Mouse (Mus musculus): ENCODE measurements at regions not wholly inside any gene's neighbourhood (a gene's known extent, or its start where the extent isn't known, plus 50 kb on each side); places are given as distances from the start of the nearest gene placed in this dataset.

GRCm38 (mm10) chr16:95902177-95902576, 88.6 kb downstream of the Psmg1 start:
- no peak for ATAC-seq
- Histone ChIP-seq H3K4me1 (ENCODE audit: insufficient read depth, low read length) (no peaks in the 10 kb centered on the region), H3K9me3 (ENCODE audit: low read length) (no peaks in the 10 kb centered on the region), H3K36me3 (ENCODE audit: insufficient read depth, low read length) (no peaks in the 10 kb centered on the region), H3K9ac (replicated peaks; ENCODE audit: low read length) (no peak overlapping the region), H3K27ac (no peak overlapping the region), H3K27me3 (ENCODE audit: insufficient read depth, low read length) (no peaks in the 10 kb centered on the region), H3K4me3 (ENCODE audit: low read length) (no peak overlapping the region), H3K4me2 (ENCODE audit: low read depth, low read length) (no peak overlapping the region)
- DNase-seq (ENCODE audit: low spot score): no peak
- TF ChIP-seq CTCF (IDR thresholded peaks at IDR 0.05; ENCODE audit: low read depth): no peak
- WGBS: 97% methylated on average over 1 of the region's 1 CpGs

DNA sequence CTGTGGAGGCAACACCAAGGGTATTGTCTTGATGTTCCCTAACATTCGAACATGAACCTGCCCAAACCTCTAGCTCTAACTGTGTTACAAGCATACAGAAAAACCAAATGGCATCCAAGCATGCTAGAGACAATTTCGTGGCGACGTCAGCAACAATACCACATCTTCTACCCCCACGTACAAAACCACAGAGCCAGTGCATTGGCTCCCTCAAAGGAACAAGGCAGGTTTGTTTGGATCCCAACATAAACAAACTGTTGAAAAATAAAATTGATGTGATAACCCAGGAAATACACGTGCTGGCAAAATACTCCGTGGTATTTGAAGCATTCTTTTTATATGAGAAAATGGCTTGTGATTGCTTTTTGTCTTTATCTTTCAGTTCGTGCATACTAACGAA, 89.4 kb downstream of the Psmg1 start:
- H3K4me1 ChIP-seq (ENCODE audit: insufficient read depth, low read length): no peaks in the 10 kb centered on the region
- 73% methylated on average over 9 of the region's 9 CpGs for WGBS

DNA sequence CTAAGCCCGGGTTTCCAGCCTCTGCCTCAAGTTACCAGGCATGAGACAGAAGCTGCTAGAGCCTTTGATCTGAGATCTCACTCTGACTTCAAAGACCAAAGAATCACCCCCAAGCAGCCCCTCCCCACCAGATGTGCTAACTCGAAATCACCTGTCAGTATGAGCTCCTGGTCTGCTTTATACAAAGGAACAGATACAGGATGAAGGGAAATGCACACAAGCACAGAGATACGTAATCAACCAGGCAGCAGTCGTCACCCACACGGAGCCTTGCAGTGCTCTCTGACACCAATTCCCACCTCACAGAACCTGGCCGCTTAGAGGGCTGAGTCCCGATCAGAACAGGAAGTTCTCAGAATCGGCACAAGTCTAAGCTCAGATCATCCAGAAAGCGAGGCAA, 90.6 kb downstream of the Psmg1 start:
- no peaks in the 10 kb centered on the region for H3K9me3 ChIP-seq (ENCODE audit: low read length)
- WGBS: 87% methylated on average over 9 of the region's 9 CpGs
- ATAC-seq: no peak
- no peaks in the 10 kb centered on the region for H3K4me1 ChIP-seq (ENCODE audit: insufficient read depth, low read length)
- H3K36me3 ChIP-seq (ENCODE audit: insufficient read depth, low read length): no peaks in the 10 kb centered on the region
- no peak for TF ChIP-seq CTCF (IDR thresholded peaks at IDR 0.05; ENCODE audit: low read depth)
- no peak for DNase-seq (ENCODE audit: low spot score)
- H3K9ac ChIP-seq (replicated peaks; ENCODE audit: low read length): no peak overlapping the region
- H3K27ac ChIP-seq: no peak overlapping the region
- H3K4me2 ChIP-seq (ENCODE audit: low read depth, low read length): no peak overlapping the region
- H3K4me3 ChIP-seq (ENCODE audit: low read length): no peak overlapping the region
- no peaks in the 10 kb centered on the region for H3K27me3 ChIP-seq (ENCODE audit: insufficient read depth, low read length)

More for the DNA sequence above, 89.4 kb downstream of the Psmg1 start:
- Histone ChIP-seq H3K4me3 (ENCODE audit: low read length) (no peak overlapping the region), H3K27me3 (ENCODE audit: insufficient read depth, low read length) (no peaks in the 10 kb centered on the region), H3K36me3 (ENCODE audit: insufficient read depth, low read length) (no peaks in the 10 kb centered on the region), H3K9ac (replicated peaks; ENCODE audit: low read length) (no peak overlapping the region), H3K27ac (no peak overlapping the region), H3K4me2 (ENCODE audit: low read depth, low read length) (no peak overlapping the region), H3K9me3 (ENCODE audit: low read length) (no peaks in the 10 kb centered on the region)
- DNase-seq (ENCODE audit: low spot score) (no peak), ATAC-seq (no peak)
- TF ChIP-seq CTCF (IDR thresholded peaks at IDR 0.05; ENCODE audit: low read depth): no peak

DNA sequence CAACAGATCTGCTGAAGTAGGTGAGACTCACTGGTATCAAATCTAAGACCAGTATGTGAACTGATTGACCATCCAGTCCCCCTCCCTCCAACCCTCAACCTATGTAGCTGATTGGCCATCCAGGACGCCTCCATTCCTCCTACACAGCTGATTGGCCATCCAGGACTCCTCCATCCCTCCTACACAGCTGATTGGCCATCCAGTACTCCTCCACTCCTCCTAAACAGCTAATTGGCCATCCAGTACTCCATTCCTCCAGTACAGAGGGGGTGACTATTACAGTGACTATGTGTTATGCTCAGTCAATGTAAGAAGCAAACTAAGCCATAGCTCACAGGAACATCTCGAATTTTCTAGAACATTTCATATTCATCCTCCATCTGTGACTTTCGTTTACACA, 91.1 kb downstream of the Psmg1 start:
- TF ChIP-seq CTCF (IDR thresholded peaks at IDR 0.05; ENCODE audit: low read depth): no peak
- H3K4me2 ChIP-seq (ENCODE audit: low read depth, low read length): no peak overlapping the region
- no peaks in the 10 kb centered on the region for H3K36me3 ChIP-seq (ENCODE audit: insufficient read depth, low read length)
- no peak overlapping the region for H3K9ac ChIP-seq (replicated peaks; ENCODE audit: low read length)
- no peaks in the 10 kb centered on the region for H3K9me3 ChIP-seq (ENCODE audit: low read length)
- DNase-seq (ENCODE audit: low spot score) (no peak), ATAC-seq (no peak)
- H3K27me3 ChIP-seq (ENCODE audit: insufficient read depth, low read length): no peaks in the 10 kb centered on the region
- no peak overlapping the region for H3K27ac ChIP-seq
- no peaks in the 10 kb centered on the region for H3K4me1 ChIP-seq (ENCODE audit: insufficient read depth, low read length)
- 80% methylated on average over 3 of the region's 3 CpGs for WGBS
- H3K4me3 ChIP-seq (ENCODE audit: low read length): no peak overlapping the region

DNA sequence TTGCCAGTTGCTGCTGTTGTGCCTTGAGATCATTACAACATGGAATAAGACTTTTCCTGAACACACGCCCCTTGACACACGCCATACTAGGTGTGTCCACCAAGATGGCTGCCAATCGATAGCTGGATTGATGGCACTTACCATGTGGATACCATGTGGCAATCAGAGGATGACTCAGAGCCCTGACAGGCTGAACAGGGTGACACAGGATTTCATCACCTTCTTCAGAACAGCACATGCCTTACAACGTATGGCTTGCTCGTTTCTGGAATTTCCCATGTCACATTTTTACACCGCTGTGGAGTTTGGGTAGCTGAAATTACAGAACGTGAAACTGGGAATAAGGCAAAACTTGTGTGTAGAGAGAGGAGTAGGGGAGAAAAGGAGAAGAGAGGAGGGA, 92.9 kb downstream of the Psmg1 start:
- Histone ChIP-seq H3K27ac (no peak overlapping the region), H3K4me1 (ENCODE audit: insufficient read depth, low read length) (no peaks in the 10 kb centered on the region), H3K36me3 (ENCODE audit: insufficient read depth, low read length) (no peaks in the 10 kb centered on the region), H3K4me3 (ENCODE audit: low read length) (no peak overlapping the region), H3K9ac (replicated peaks; ENCODE audit: low read length) (no peak overlapping the region), H3K27me3 (ENCODE audit: insufficient read depth, low read length) (no peaks in the 10 kb centered on the region), H3K4me2 (ENCODE audit: low read depth, low read length) (no peak overlapping the region), H3K9me3 (ENCODE audit: low read length) (no peaks in the 10 kb centered on the region)
- no peak for TF ChIP-seq CTCF (IDR thresholded peaks at IDR 0.05; ENCODE audit: low read depth)
- WGBS: 85% methylated on average over 7 of the region's 7 CpGs
- no peak for DNase-seq (ENCODE audit: low spot score)
- no peak for ATAC-seq

GRCm38 (mm10) chr16:95896126-95896525, 94.6 kb downstream of the Psmg1 start:
- H3K4me3 ChIP-seq (ENCODE audit: low read length): no peak overlapping the region
- 0 out of 2 replicates have a peak, but pooled peaks have one; percentile 3 for TF ChIP-seq CTCF (IDR thresholded peaks at IDR 0.05; ENCODE audit: low read depth)
- WGBS: 74% methylated on average over 6 of the region's 6 CpGs
- H3K9ac ChIP-seq (replicated peaks; ENCODE audit: low read length): no peak overlapping the region
- H3K4me1 ChIP-seq (ENCODE audit: insufficient read depth, low read length): no peaks in the 10 kb centered on the region
- H3K4me2 ChIP-seq (ENCODE audit: low read depth, low read length): no peak overlapping the region
- ATAC-seq (no peak), DNase-seq (ENCODE audit: low spot score) (no peak)
- H3K27ac ChIP-seq: no peak overlapping the region
- H3K36me3 ChIP-seq (ENCODE audit: insufficient read depth, low read length): no peaks in the 10 kb centered on the region
- no peaks in the 10 kb centered on the region for H3K27me3 ChIP-seq (ENCODE audit: insufficient read depth, low read length)
- H3K9me3 ChIP-seq (ENCODE audit: low read length): no peaks in the 10 kb centered on the region

- H3K9ac ChIP-seq (replicated peaks; ENCODE audit: low read length): no peak overlapping the region
- H3K27me3 ChIP-seq (ENCODE audit: insufficient read depth, low read length): no peaks in the 10 kb centered on the region
- no peak overlapping the region for H3K4me3 ChIP-seq (ENCODE audit: low read length)
- H3K36me3 ChIP-seq (ENCODE audit: insufficient read depth, low read length): no peaks in the 10 kb centered on the region
- no peaks in the 10 kb centered on the region for H3K9me3 ChIP-seq (ENCODE audit: low read length)
- no peak overlapping the region for H3K4me2 ChIP-seq (ENCODE audit: low read depth, low read length)
- no peak overlapping the region for H3K27ac ChIP-seq
- DNase-seq (ENCODE audit: low spot score): no peak
- H3K4me1 ChIP-seq (ENCODE audit: insufficient read depth, low read length): no peaks in the 10 kb centered on the region
- no peak for ATAC-seq
- 81% methylated on average over 6 of the region's 6 CpGs for WGBS
- no peak for TF ChIP-seq CTCF (IDR thresholded peaks at IDR 0.05; ENCODE audit: low read depth)
Measured at GRCm38 (mm10) chr16:95893534-95894290, 97.0 kb downstream of the Psmg1 start.
